Mouse (Mus musculus): ENCODE measurements around the gene Crot. TPM values are rescaled to one million over a fixed set of nuclear protein-coding genes. Genes with fewer than 3 reads are reported as not detected.

Gene Crot
- polyA plus RNA-seq, 1 experiment from 2014 or later: 27.9 TPM

DNA sequence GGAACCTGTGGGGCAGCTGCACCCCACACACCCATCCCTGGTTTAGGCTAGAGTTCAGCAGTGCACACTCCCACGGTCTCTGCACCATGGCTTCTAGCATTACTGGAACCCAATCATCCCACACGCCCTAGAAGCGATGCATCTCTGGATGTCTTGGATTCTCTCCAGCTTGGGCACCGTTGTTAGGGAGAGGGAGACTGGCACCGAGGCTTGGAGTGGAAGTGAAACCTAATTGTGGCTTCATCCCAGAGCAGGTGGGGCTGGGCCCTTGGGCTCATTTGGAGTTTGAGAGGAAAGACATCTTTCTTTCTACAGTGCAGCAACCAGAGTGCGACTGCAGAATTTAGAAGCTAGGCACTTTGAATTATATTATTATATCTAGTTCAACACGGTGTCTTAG, 59.2 kb downstream of the Crot start:
- Histone ChIP-seq H3K27ac (replicated peaks) (no peak overlapping the region), H3K4me2 (no peak overlapping the region), H3K4me3 (no peak overlapping the region), H3K4me1 (replicated peaks) (no peaks in the 10 kb centered on the region), H3K36me3 (no peaks in the 10 kb centered on the region), H3K9ac (no peak overlapping the region), H3K9me3 (no peaks in the 10 kb centered on the region), H3K27me3 (no peaks in the 10 kb centered on the region)
- ATAC-seq (ENCODE audit: low read depth): no peak
- WGBS: 91% methylated on average over 7 of the region's 7 CpGs

DNA sequence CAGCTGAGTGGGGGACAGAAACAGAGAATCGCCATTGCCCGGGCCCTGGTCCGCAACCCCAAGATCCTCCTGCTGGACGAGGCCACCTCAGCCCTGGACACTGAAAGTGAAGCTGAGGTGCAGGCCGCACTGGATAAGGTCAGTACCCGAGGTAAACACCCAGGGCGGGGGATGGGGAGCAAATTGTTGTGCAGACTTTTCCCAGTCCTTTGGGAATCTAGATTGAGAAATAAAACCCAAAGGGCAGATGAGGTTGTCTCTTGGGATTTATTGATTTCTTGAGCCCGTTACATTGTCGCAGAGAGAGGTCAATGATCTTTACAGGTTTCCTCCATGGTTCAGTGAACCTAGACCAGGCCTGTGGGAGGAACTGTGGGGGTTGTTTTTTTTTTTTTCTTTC, 68.7 kb downstream of the Crot start:
- no peaks in the 10 kb centered on the region for H3K4me1 ChIP-seq (replicated peaks)
- 85% methylated on average over 9 of the region's 9 CpGs for WGBS
- H3K27ac ChIP-seq (replicated peaks): no peak overlapping the region

DNA sequence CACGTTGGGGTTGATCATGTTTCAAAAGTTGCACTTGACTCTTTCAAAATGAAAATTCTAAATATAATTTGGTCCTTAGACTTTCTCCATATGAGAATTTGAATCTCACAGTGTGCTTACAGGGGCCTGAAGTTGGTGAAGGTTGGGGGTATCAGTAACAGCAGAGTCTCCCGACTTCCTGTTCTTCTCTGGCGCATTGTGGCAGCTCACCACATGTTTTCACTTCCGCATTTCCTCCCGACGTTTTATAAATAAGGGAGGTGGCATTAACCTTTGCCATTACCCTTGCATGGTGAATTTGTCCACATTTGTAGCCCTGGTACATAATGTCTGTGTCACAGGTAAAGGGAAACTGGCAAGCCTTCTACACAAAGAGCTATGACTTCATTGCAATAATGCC, 80.1 kb downstream of the Crot start:
- WGBS: 78% methylated on average over 6 of the region's 6 CpGs
- Histone ChIP-seq H3K4me3 (no peak overlapping the region), H3K9ac (no peak overlapping the region), H3K4me1 (replicated peaks) (no peaks in the 10 kb centered on the region), H3K9me3 (no peaks in the 10 kb centered on the region), H3K27ac (replicated peaks) (no peak overlapping the region), H3K27me3 (no peaks in the 10 kb centered on the region), H3K36me3 (no peaks in the 10 kb centered on the region), H3K4me2 (no peak overlapping the region)
- ATAC-seq (ENCODE audit: low read depth): no peak

More for the DNA sequence above, 68.7 kb downstream of the Crot start:
- ATAC-seq (ENCODE audit: low read depth): no peak
- Histone ChIP-seq H3K4me2 (no peak overlapping the region), H3K27me3 (no peaks in the 10 kb centered on the region), H3K9me3 (peaks cover 5% of the 10 kb centered on the region; the same call in 1 of the 2 replicates), H3K4me3 (no peak overlapping the region), H3K36me3 (no peaks in the 10 kb centered on the region), H3K9ac (no peak overlapping the region)

DNA sequence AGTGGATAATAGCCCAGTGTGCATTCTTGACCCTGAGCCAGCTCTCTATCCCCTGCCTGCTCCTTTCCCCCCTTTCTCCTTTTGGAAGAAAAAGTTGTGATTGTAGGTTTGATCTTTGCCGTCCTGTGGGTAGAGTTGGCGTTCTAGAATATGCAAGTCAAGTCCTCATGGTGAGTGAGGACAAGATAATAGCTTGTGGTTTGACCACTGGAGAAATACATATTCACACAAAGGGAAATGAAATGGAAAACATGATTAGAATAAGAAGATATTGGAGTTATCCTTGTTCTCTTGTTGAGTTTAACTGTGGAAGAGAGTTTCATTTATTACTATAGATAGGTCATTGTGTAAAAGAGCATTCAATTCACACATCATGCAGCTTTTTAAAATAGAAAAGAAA, 80.7 kb downstream of the Crot start:
- H3K9ac ChIP-seq: no peak overlapping the region
- no peak overlapping the region for H3K4me3 ChIP-seq

More for the DNA sequence above, 80.7 kb downstream of the Crot start:
- Histone ChIP-seq H3K4me1 (replicated peaks) (no peaks in the 10 kb centered on the region), H3K4me2 (no peak overlapping the region), H3K36me3 (no peaks in the 10 kb centered on the region), H3K27me3 (no peaks in the 10 kb centered on the region), H3K9me3 (no peaks in the 10 kb centered on the region), H3K27ac (replicated peaks) (no peak overlapping the region)
- ATAC-seq (ENCODE audit: low read depth): no peak
- 95% methylated on average over 2 of the region's 2 CpGs for WGBS

Other genes starting within 250 kb of the Crot start
- gene Abcb1b, start 199.2 kb downstream of the Crot start, polyA plus RNA-seq (2015; fragmentation: Nextera tagmentation; extraction: Ambion mirVana): 0.21 and 0.77 TPM in 2 replicates
- 0.39 and 0.42 TPM in 2 replicates for gene Abcb4, start 103.6 kb downstream of the Crot start, polyA plus RNA-seq (2015; fragmentation: Nextera tagmentation; extraction: Ambion mirVana)
- gene Tmem243, start 103.3 kb upstream of the Crot start, polyA plus RNA-seq (2015; fragmentation: Nextera tagmentation; extraction: Ambion mirVana): 14.0 and 16.8 TPM in 2 replicates
- gene Dmtf1, start 164.5 kb upstream of the Crot start, polyA plus RNA-seq (2015; fragmentation: Nextera tagmentation; extraction: Ambion mirVana): 60.7 and 69.5 TPM in 2 replicates

All from neural tube, embryonic 13.5 days (tissue).